Mouse (Mus musculus): ENCODE measurements around the gene Atp6v0d1.

- TF ChIP-seq CTCF (IDR thresholded peaks at IDR 0.05; ENCODE audit: low read depth, low read length) = no peak
- no peak for TF ChIP-seq POLR2AphosphoS5 (IDR thresholded peaks at IDR 0.05; ENCODE audit: insufficient replicate concordance, low read depth, low read length)
- TF ChIP-seq GATA1 (IDR thresholded peaks at IDR 0.05; ENCODE audit: borderline replicate concordance, low read length) = no peak
- TF ChIP-seq TAL1 (conservative IDR thresholded peaks at IDR 0.05; ENCODE audit: low read depth, low read length) = no peak
- no peak for TF ChIP-seq GATA2 (IDR thresholded peaks at IDR 0.05; ENCODE audit: borderline replicate concordance, low read depth, low read length)
Observed at GRCm38 (mm10) chr8:105521061-105521460, 44.8 kb downstream of the Atp6v0d1 start.

Measured in G1E (cell line).